Mouse (Mus musculus) midbrain, embryonic 11.5 days (tissue): Measurements from ENCODE around the gene Ccdc151. TPM values are rescaled to one million over a fixed set of nuclear protein-coding genes. Genes with fewer than 3 reads are reported as not detected.
A peak's percentile ranks its signal among the peaks of the same experiment; 100 is the strongest.

Source experiments
- ATAC-seq: fragments of 200-750 bp; cut with Nextera tagmentation; 2 replicates; pipeline ENCODE4 v1.8.0; 2017; ENCODE audit warnings: moderate TSS enrichment, moderate library complexity; ENCODE audit not compliant: low FRiP score
- DNase-seq: peaks from one replicate; pipeline ENCODE4 v3.0.0; 2015; ENCODE audit warnings: low spot score; ENCODE audit errors: missing footprints
- H3K27ac ChIP-seq: fragments of 300-500 bp; sonication (generic); 2 replicates; pipeline ENCODE4 v1.5.1; 2014; ENCODE audit warnings: low read depth, low read length
- H3K27me3 ChIP-seq: fragments of 300-500 bp; sonication (generic); 2 replicates; pipeline ENCODE4 v1.6.1; 2014; ENCODE audit warnings: mild to moderate bottlenecking, low read length, moderate library complexity, mixed read lengths; ENCODE audit not compliant: control insufficient read depth, insufficient read depth
- H3K36me3 ChIP-seq: fragments of 300-500 bp; sonication (generic); 2 replicates; pipeline ENCODE4 v1.6.1; 2014; ENCODE audit warnings: mild to moderate bottlenecking, low read length, moderate library complexity, mixed read lengths; ENCODE audit not compliant: control insufficient read depth, insufficient read depth
- H3K4me1 ChIP-seq: fragments of 300-500 bp; sonication (generic); 2 replicates; pipeline ENCODE4 v1.6.1; 2014; ENCODE audit warnings: low read length; ENCODE audit not compliant: control insufficient read depth, insufficient read depth
- H3K4me2 ChIP-seq: fragments of 300-500 bp; sonication (generic); 2 replicates; pipeline ENCODE4 v1.6.1; 2014; ENCODE audit warnings: mild to moderate bottlenecking, moderate library complexity
- H3K4me3 ChIP-seq: fragments of 300-500 bp; sonication (generic); 2 replicates; pipeline ENCODE4 v1.5.1; 2014; ENCODE audit warnings: low read depth, low read length
- H3K9ac ChIP-seq: fragments of 300-500 bp; sonication (generic); 2 replicates; pipeline ENCODE4 v1.6.1; 2014; ENCODE audit warnings: low read length
- H3K9me3 ChIP-seq: fragments of 300-500 bp; sonication (generic); 2 replicates; pipeline ENCODE4 v1.6.1; 2016; ENCODE audit warnings: low read length; ENCODE audit not compliant: control insufficient read depth
- WGBS: fragments of 180-500 bp; shearing (Covaris S2); extraction: QIAGEN DNeasy Blood & Tissue Kit; methylation state at CpG from one replicate; pipeline ENCODE4 v1.1.7; 2014; 5-methylcytosine and 5-hydroxymethylcytosine counted together
- polyA plus RNA-seq: library from polyadenylated mRNA; unstranded; fragments of >200 nt; fragmentation: Nextera tagmentation; extraction: Ambion mirVana; gene quantifications from 2 replicates; pipeline ENCODE4 v1.2.1, GENCODE M21; 2014

Ccdc151 gene
- 4.7 and 6.3 TPM in 2 replicates for polyA plus RNA-seq

DNA sequence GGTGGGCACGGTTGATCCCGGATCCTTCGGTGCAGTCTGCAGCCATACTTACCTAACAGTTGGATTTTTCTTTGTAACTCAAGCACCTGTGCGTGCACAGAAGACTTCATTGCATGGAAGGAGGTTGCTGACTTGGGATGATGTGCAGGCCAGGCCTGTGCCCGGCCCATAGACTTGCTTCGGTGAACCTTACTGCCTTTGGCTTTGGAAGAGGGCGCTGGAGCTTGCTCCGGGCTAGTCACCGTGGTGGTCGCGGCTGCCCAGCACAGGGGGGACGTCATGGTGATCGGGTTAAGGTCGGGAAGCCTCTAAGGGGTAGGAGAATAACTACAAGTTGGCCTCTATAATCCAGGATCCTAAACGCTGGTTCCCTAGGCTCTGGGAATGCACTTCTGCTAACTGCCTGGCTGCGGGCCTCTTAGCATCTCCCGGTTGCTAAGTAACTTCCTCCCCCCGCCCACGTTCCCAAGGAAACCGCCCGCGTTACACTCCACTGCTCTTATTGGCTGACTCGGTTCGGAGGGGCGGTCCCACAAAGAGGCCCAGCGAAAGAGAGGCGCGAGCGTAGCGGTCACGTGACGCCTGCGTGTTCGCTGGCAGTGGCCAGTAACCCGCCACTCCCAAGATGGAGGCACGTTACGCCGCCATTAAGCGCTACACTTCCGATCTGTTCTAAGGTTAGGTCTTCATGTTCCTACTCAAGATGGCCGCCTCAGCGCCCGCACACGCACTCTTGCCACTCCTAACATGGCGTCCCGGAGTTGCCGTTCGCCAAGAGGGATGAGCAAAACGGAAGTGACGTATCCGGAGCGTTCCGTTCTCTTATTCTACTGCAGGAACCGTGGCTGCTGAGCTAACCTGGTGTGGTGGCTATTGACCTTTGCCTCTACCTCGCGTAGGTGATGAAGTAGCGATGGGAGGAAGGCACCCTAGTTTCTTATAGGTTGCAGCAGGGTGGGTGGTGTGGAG is at the start of gene Ccdc151, which contains the start of gene Prkcsh:
Ccdc151 (minus strand) TSS at position 441 of the 969 bp plus-strand sequence.
Prkcsh (plus strand) TSS at position 613 of the 969 bp plus-strand sequence.
- ATAC-seq (peak; percentile 98), DNase-seq (peak; percentile 100)
- H3K27ac ChIP-seq, result peak within 1 kb of the TSS; percentile 64
- H3K36me3 ChIP-seq, result no peaks in the 10 kb centered on the region
- WGBS, result 4% methylated on average over 57 of the region's 57 CpGs
- H3K9ac ChIP-seq, result peak within 1 kb of the TSS; percentile 68
- H3K9me3 ChIP-seq, result no peaks in the 10 kb centered on the region
- H3K4me3 ChIP-seq, result peak within 1 kb of the TSS; percentile 78
- H3K4me1 ChIP-seq, result peaks cover 21% of the 10 kb centered on the region
- no peaks in the 10 kb centered on the region for H3K27me3 ChIP-seq
- peak within 1 kb of the TSS; percentile 94 for H3K4me2 ChIP-seq

DNA sequence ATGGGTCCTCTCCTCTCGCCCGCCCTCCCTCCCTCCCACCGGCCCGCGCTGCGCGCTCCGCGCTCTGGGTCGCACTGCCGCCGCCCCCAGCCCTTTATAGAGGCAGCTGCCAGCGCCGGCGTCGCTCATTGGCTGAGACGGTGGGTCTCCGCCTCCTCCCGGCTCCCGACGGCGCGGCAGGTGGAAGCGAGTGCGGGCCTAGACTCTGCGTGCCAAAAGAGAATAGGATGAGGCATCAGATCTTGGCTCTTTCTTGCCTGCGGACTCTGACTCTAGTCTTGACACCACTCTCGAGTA is 49.5 kb upstream of the Ccdc151 start, which contains the start of gene Elavl3:
Elavl3 (minus strand) TSS at position 66 of the 297 bp plus-strand sequence.
- no peaks in the 10 kb centered on the region for H3K9me3 ChIP-seq
- peak; percentile 72 for ATAC-seq
- no peak for DNase-seq
- peaks cover 8% of the 10 kb centered on the region for H3K27me3 ChIP-seq
- peaks cover 37% of the 10 kb centered on the region for H3K4me1 ChIP-seq
- H3K9ac ChIP-seq, result peak within 1 kb of the TSS; percentile 93
- 2% methylated on average over 27 of the region's 28 CpGs for WGBS
- peak within 1 kb of the TSS; percentile 86 for H3K4me3 ChIP-seq
- peak within 1 kb of the TSS; percentile 86 for H3K27ac ChIP-seq
- peak within 1 kb of the TSS; percentile 71 for H3K4me2 ChIP-seq
- no peaks in the 10 kb centered on the region; the same call in 1 of the 2 replicates for H3K36me3 ChIP-seq

DNA sequence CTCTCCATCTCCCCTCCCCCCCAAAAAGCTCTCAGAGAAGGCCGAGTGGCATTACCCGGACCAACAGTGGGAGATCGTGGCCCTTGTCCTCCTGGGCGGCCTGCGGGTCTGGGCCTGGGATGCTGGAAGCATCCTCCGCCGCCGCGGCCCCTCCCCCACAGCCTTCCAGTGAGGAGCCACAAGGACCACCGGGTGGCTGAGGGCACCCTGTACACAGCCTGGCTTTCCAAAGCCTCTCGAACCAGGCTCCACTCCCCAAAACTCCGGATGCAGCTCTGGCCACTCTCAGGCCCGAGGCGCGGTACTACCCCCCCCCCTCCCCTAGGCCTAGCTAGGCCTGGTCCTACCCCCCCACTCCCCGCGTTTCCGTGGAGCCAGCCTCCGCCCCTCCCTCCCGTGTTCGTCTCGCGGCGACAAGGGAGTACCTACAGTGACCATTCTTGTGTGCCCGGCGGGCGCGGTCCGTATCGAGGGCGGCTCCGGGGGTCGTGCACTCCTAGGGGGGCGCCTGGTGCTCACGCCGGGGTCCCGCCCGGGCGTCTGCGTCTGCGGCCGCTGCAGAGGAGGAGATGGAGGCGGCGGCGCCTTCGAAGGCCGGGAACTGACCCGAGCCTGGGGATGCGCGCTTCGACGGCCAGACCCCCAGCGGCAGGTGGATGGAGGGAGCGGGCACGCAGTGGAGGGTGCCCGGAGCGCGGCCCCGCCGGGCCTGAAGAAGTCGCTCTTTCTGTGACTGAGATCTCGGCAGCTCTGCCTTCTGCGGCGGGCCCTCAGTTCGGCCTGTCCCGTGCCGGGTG is 48.9 kb upstream of the Ccdc151 start:
- H3K27ac ChIP-seq, result peak overlapping the region; percentile 86
- H3K36me3 ChIP-seq, result no peaks in the 10 kb centered on the region
- no peaks in the 10 kb centered on the region for H3K9me3 ChIP-seq
- H3K4me1 ChIP-seq, result peaks cover 37% of the 10 kb centered on the region
- DNase-seq (peak; percentile 96), ATAC-seq (peak; percentile 28)
- 1% methylated on average over 63 of the region's 67 CpGs for WGBS
- peak overlapping the region; percentile 71 for H3K4me2 ChIP-seq
- H3K4me3 ChIP-seq, result peak overlapping the region; percentile 86
- peak overlapping the region; percentile 93 for H3K9ac ChIP-seq
- H3K27me3 ChIP-seq, result peaks cover 8% of the 10 kb centered on the region

DNA sequence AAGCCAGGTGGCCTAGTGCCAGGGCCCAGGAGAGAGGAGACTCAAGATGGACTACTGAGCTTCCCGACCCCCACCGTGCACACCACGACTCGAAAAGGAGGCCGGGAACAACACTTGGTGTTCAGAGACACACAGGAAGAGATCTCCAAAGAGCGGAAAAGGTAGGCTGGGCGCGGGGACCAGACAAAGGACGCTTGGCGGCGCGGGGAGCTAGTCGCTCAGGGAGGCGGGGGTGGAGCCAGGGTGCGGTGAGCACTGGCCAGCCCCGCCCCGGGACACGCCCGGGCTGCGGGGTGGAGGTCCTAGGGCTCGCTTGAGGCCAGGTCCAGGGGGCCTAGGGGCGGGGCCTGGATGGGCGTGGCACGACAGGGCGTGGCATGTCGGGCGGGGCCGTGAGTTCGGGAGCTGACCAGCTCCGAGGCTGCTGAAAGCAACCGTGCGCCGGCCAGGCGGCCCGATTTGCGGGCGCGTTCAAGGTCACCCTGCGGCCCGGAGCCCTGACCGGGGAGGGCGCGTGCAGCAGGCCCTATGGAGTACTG is 48.0 kb upstream of the Ccdc151 start:
- H3K9me3 ChIP-seq, result no peaks in the 10 kb centered on the region
- peak; percentile 78 for ATAC-seq
- H3K9ac ChIP-seq, result peak overlapping the region; percentile 93
- peaks cover 37% of the 10 kb centered on the region for H3K4me1 ChIP-seq
- H3K4me3 ChIP-seq, result peak overlapping the region; percentile 86
- peak overlapping the region; percentile 86 for H3K27ac ChIP-seq
- peak; percentile 99 for DNase-seq
- H3K27me3 ChIP-seq, result peaks cover 8% of the 10 kb centered on the region
- no peaks in the 10 kb centered on the region for H3K36me3 ChIP-seq
- WGBS, result under 1% methylated on average over 43 of the region's 43 CpGs
- peak overlapping the region; percentile 71 for H3K4me2 ChIP-seq

DNA sequence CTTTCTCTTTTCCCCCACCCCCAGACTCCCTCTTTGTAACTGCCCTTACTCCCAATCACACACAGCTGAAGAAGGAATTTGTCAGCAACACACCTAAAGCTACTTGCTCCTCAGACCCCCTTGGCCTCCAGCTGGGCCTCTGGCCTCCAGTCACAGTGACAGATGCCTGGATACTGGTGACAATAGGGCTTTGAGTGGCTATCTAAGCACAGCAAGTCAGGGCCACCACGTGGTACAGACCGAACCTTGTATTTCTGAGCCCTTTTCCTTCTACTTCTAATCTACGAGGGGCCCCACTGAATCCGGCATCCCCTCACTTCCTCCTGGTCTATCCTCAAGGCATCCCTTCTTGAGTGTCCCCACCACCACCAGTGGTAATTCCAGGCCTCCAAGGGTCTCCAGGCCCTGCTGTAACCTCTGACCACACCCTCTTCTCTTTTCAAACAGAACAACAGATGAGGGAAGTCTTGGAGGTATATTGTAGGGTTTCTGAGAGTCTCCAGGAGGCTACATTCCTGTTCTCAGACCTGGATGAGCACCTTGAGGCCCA is 47.4 kb upstream of the Ccdc151 start:
- Histone ChIP-seq H3K4me2 (peak overlapping the region; percentile 71), H3K9ac (peak overlapping the region; percentile 93), H3K27ac (peak overlapping the region; percentile 86), H3K9me3 (no peaks in the 10 kb centered on the region), H3K4me1 (peaks cover 35% of the 10 kb centered on the region), H3K27me3 (peaks cover 8% of the 10 kb centered on the region), H3K36me3 (no peaks in the 10 kb centered on the region), H3K4me3 (peak overlapping the region; percentile 86)
- 42% methylated on average over 4 of the region's 4 CpGs for WGBS
- ATAC-seq (no peak; the same call in 1 of the 2 replicates), DNase-seq (peak; percentile 91)

DNA sequence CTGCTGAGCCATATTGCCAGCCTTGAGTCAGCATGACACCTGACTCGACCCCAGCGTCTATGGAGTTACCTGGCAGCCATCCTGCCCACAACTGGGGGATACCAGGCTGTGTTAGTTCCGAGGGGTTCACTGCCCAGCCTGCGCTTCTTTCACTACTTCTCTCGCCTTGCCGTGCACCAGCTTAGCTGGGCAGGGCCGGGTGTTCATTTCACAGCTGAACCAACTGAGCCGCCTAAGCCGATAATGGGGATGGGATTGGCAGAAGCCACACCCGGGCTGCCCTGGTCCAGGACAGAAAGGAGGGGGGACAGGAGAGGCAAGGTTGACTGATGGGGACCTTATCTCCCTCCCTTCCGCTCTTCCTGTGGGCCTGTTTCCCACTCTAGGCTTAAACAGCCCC is 46.9 kb upstream of the Ccdc151 start:
- WGBS, result 64% methylated on average over 11 of the region's 11 CpGs
- Histone ChIP-seq H3K27ac (peak overlapping the region; percentile 86), H3K9ac (peak overlapping the region; percentile 93), H3K36me3 (no peaks in the 10 kb centered on the region), H3K27me3 (peaks cover 8% of the 10 kb centered on the region), H3K4me1 (peaks cover 31% of the 10 kb centered on the region), H3K4me3 (peak overlapping the region; percentile 86), H3K4me2 (peak overlapping the region; percentile 71), H3K9me3 (no peaks in the 10 kb centered on the region)
- DNase-seq (no peak), ATAC-seq (no peak)

DNA sequence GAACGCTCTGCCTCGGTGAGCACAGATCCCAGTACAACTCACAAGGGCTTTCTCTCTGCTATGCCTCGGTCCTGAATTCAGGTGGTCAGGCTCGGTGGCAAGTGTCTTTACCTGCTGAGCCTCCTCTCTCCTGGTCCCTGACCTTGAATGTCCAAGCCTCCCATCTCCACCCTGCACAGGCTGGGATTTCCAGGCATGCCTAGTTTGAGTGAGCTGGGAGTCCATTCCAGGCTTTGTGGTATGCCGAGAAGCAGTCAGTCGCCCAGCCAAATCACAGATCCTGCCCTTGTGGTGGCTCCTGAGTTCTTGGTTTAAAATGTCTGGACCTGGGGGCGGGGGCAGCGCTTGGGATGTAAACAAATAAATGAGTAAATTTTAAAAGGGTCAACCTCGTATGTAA is 44.9 kb upstream of the Ccdc151 start:
- 66% methylated on average over 9 of the region's 9 CpGs for WGBS
- H3K9me3 ChIP-seq, result no peaks in the 10 kb centered on the region
- H3K27ac ChIP-seq, result no peak overlapping the region
- peaks cover 5% of the 10 kb centered on the region for H3K27me3 ChIP-seq
- ATAC-seq (no peak), DNase-seq (peak; percentile 84)
- H3K4me2 ChIP-seq, result no peak overlapping the region
- H3K36me3 ChIP-seq, result no peaks in the 10 kb centered on the region
- H3K9ac ChIP-seq, result no peak overlapping the region
- no peak overlapping the region for H3K4me3 ChIP-seq
- H3K4me1 ChIP-seq, result peaks cover 31% of the 10 kb centered on the region

DNA sequence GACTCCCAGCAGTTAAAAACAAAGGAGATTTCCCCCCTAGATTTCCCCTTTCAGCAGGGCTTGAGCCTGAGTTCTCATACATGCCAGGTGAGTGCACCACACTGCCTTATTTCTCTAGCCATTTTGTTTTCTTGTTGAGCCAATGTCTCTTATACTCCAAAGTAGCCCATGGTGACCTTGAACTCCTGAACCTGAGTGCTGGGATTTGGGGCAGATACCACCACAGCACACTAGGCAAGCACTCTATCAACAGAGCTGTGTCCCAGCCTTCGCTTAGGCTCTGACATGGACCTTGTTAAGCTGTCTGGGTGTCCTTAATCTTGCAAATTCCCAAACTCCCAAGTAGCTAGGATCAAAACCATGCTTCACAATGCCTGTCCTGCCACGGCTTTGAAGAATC is 39.4 kb upstream of the Ccdc151 start:
- H3K4me2 ChIP-seq, result no peak overlapping the region
- ATAC-seq, result no peak
- DNase-seq, result no peak
- no peaks in the 10 kb centered on the region for H3K36me3 ChIP-seq
- 65% methylated on average over 2 of the region's 2 CpGs for WGBS
- no peak overlapping the region for H3K4me3 ChIP-seq
- no peak overlapping the region for H3K27ac ChIP-seq
- no peaks in the 10 kb centered on the region for H3K4me1 ChIP-seq
- H3K9me3 ChIP-seq, result no peaks in the 10 kb centered on the region
- no peaks in the 10 kb centered on the region for H3K27me3 ChIP-seq
- H3K9ac ChIP-seq, result no peak overlapping the region
